Mouse (Mus musculus): ENCODE measurements around the gene Fbxo21.

Fbxo21 gene

DNA sequence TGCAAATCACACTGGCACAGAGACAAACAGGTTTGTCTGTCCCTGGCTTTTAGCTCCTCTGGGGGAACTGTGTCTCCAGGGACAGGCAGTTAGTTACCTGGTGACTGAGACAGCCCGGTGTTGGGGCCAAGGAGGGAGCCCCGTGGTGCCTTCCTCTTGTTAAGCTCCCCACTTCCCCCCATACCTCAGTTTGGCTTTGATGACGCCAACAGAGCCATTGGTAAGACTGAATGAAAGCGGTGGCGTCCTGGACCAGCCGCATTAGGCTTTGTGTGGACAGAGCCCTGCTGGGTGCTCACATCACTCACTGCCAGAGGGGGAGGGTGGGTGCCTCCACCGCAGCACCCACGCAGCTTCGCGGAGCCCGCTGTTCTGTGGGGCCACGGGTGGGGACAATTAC, 49.4 kb downstream of the Fbxo21 start:
- DNase-seq (ENCODE audit: low spot score) = no peak

DNA sequence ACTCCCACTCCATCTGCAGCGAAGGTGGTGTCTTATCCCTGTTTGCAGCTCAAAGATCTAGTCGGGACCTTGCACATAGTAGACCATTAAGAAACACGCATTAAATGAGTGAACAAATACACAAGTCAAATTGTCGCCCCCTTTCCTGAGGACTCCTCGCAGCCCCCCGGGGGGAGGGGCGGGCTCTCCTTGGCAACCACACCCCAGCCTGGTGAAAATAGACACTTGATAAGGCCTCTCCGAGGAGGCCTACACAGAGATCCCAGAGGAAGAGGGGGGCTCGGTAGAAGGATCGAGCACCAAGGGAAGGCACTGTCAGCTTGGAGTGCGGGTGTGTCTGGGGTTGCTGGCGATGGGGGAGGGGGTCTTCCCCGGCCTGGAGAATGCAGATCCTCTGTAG, 49.8 kb downstream of the Fbxo21 start:
- DNase-seq (ENCODE audit: low spot score) = peak; percentile 25

DNA sequence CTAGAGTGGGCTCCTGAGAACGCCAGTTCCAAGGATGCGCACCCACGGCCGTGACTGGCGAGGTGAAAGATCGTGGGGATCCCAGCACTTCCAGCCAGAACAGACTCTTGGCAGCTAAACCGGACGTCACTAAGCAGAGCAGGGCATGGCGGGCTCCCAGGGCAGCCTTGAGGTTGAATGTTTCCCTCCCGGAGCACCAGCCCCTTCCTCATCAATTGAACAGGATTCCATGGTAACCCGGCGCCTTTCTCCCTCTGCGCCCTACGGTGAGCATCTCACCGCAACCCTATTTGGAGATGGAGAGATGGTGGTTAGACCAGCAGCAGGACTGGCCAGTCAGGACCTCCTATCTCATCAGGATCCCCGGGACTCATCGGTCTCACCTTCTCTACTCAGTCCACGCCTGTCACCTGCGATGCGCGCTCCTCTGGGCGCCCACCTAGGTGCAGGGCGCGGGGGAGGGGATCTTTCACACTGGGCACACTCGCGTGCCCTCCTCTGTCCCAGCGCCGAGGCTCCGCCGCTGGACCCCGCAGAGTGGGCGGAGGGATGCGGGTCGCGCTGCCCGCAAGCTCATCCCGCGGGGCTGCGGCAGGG, 50.7 kb downstream of the Fbxo21 start:
- DNase-seq (ENCODE audit: low spot score) = peak; percentile 35

DNA sequence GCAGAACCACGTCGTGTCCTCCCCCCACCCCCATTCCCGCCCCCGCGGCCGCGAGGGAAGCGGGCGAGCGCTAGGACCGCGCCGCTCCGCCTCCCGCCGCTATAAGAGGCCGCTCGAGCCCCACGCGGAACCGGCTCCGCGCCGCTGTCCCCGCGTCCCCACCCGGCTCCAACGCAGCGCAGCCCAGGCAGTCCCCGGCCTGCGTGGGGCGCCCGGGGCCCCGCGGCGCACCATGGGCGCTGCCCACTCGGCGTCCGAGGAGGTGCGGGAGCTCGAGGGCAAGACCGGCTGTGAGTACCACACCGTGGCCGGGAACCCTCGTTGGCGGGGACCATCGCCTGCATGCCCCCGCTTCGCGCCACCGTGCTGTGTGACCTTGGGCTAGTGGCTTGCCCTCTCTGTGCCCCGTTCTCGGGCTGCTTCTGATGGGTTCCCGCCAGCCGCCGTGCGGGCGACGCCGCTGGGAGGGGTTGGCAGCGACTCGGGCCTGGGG, 51.2 kb downstream of the Fbxo21 start, which contains the start of gene Tesc:
Gene Tesc (plus strand): TSS at position 46 of the 493 bp plus-strand sequence.
- DNase-seq (ENCODE audit: low spot score) = peak; percentile 7

DNA sequence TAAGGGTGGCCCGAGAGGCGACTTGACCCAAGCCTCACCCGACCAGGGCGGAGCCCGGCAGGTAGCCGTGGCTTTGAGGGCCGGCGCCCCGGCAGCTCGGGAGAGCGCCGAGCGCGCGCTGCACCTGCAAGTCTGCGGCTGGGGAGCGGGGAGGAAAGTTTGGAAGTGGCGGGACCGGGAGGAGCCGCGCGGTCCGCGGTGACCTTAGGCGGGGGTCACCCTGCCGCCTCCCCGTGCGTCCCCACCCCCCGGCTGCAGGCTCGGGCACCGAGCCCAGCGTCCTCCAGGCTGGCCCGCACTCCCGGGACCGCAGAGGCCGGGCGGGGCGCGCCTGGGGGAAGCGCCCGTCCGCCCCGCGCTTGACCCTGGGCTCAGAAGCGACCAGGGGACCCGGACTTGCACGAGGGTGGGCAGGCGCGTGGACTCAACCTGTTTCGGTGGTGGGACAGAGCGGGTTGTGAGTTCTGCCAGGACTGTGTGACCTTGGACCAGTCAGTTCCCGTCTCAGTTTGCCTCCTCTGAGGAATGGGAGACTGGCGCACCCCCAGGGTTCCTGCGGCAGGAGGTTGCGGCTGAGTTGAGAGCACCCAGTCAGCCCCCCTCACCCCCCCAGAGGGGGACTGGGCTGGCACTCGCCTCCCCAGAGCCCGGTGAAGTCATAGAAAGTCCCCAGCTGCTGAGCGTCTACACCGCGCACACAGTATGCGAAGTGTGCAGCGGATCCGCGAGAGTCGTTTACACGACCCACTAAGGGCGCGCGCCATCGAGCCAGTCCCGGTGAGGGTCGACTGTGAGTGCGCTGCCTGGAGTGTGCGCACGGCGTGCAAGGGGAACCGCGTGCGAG, 51.9 kb downstream of the Fbxo21 start:
- DNase-seq (ENCODE audit: low spot score) = no peak

DNA sequence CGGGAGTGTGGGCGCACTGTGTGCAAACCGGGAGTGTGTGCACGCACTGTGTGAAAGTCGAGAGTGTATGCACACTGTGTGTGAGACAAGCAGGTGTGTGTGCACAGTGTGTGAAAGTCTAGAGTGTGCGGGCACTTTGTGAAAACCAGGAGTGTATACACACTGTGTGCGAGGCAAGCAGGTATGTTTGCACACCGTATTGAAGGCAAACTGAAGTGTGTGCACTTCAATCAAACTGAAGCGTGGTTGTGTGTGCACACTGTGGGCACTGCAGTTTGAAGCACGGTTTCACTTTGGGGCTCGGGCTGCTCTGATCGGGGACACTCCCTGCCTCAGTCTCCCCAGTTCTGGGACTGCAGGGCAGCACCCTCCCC, 52.5 kb downstream of the Fbxo21 start:
- no peak for DNase-seq (ENCODE audit: low spot score)

DNA sequence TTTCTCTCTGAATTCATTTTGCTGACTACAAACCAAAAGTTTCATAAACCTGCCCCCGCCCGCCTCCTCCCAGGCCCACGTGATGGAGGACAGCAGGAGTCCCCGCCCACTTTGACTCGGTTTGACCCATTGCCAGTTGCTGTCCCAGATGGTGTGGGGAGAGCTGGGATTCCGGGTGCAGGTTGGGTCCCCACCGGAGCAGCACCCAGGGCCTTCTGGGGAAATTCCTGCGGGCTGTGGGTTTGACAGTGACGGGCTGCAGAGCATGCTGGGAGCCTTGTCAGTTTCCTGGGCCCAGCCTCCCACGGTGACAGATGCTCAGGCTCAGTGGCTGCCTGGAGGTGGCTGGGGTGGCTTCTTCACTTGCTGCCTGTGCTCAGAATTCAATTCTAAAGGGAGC, 52.9 kb downstream of the Fbxo21 start:
- peak; percentile 39 for DNase-seq (ENCODE audit: low spot score)

DNA sequence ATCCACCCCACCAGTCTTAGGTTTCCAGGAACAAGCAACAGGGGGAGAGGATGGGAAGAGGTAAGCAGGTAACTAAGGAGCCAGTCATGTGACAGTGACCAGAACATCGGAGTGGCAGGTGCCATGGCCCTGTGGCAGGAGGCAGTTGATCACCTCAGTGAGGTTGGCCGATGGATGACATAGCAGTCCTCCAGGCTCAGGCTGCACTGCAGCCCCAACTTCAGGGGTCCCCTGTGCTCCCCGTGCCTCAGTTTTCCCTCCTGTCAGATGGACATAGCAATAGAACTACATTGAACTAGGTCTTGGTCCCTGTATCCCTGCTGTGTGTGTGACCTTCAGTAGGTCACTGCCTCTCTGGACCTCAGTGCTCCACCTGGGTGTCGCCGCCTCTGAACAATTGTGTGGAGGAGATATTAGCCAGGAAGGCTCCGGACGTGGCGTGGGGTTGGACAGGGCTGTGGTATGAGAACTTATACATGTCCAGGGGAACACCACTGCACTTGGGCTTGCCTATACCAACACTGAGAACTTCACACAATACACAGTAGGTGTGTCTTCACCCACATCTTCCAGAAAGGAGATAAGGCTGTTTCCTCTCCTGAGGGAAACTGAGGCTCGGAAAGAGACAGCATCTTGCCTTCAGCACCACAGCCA, 53.6 kb downstream of the Fbxo21 start:
- DNase-seq (ENCODE audit: low spot score) = no peak

DNA sequence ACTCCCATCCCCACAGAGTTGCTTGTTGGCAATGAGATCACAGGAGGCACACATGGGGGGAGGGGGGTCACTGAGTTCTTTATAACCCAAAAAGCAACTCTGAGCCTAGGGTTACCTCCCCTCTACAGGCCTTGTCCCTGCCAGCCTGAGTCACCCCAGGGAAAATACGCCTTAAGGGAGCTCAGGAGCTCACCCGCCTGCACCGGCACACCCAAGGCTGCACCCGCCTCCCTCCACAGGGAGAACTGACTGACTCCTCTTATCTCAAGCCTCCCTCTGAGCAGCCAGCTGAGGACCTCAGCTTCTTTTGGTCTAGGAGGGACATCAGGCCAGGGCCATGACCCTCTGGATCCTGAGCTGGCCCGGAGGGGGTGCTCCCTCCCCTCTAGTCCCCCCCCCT, 54.5 kb downstream of the Fbxo21 start:
- DNase-seq (ENCODE audit: low spot score) = no peak

DNA sequence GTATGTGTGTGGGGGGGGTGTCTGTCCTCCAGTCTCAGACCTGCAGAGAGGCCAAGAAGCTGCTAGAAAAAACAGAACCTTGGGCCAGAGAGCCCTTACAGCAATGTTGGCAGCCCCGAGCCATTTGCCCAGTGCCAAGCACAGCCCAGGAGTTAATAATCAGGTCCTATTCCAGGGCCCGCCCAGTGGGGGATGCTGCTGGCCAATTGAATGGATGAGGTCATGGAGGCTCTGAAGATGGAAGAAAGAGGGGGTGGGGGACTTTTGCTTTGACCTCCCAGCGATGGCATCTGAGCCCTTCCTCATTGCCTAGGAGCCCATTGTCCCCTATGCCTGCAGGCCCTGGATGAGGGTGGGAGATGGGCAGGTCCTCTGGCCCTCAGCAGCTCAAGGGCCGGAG, 55.0 kb downstream of the Fbxo21 start:
- no peak for DNase-seq (ENCODE audit: low spot score)

DNA sequence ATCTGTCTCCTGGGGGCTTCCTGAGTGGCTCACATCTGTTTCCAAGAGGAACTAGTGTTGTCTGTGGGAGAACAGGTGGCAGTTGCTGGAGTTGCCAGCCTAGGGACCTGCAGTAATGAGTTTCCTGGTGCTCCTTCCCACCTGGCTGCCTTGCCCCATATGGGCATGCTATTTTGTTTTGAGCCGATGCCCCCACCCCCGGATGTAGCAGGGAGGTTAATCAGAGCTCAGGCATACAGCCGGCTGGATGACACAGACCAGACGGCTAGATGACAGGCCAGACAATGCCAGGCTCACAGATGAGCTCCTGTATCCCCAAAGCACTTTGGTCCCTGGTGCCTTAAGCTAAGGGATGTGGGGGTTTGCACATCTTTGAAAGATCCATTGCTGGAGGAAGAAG, 56.8 kb downstream of the Fbxo21 start:
- no peak for DNase-seq (ENCODE audit: low spot score)

DNA sequence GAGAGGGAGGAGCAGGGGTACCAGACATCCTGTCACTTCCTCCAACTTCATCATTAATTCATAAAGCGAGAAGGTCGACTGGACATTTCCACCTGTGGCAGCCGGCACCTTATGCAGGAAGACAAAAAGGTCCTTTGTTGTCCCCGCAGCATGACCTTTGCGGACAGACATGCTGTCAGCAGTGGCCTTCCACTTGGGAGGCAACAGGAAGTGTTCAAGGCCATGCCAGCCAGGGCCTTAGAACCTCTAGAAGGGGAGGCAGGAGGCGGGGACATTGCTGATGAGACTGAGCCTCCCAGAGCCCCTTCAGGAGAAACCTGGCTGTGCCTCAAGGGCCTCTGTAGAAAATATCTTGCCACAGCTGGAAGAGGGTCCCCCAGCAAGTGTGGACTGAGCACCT, 57.2 kb downstream of the Fbxo21 start:
- DNase-seq (ENCODE audit: low spot score) = no peak

DNA sequence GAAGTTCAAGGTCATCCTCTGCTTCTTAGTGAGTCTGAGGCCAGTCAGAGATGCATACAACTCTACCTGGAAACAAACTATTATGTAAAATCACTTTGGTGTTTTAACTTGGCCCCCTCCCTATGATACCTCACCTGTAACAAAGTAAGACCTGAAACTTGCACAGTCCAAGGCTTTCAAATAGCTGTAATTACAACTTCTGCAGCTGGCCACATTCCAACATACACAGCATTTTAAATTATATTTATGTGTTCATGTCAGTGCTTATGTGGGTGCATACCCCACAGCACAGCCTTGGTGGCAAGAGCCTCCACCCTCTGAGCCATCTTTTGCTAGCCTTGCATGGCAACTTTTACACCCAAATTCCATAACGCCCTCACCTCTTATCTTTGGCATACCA, 58.1 kb downstream of the Fbxo21 start:
- DNase-seq (ENCODE audit: low spot score) = no peak

DNA sequence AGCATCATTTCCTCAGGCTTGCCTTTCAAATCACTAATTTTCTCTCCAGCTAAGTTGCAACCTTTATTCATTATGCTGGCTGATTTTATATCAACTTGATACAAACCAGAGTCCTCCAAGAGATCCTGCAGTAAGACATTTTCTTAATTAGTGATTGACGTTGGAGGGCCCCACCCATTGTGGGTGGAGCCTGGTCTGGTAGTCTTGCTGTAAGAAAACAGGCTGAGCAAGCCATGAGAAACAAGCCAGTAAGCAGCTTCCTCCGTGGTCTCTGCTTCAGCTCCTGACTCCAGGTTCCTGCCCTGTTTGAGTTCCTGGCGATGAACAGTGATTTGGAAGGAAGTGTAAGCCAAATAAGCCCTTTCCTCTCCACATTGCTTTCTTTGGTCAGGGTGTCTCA, 59.3 kb downstream of the Fbxo21 start:
- DNase-seq (ENCODE audit: low spot score) = no peak

DNA sequence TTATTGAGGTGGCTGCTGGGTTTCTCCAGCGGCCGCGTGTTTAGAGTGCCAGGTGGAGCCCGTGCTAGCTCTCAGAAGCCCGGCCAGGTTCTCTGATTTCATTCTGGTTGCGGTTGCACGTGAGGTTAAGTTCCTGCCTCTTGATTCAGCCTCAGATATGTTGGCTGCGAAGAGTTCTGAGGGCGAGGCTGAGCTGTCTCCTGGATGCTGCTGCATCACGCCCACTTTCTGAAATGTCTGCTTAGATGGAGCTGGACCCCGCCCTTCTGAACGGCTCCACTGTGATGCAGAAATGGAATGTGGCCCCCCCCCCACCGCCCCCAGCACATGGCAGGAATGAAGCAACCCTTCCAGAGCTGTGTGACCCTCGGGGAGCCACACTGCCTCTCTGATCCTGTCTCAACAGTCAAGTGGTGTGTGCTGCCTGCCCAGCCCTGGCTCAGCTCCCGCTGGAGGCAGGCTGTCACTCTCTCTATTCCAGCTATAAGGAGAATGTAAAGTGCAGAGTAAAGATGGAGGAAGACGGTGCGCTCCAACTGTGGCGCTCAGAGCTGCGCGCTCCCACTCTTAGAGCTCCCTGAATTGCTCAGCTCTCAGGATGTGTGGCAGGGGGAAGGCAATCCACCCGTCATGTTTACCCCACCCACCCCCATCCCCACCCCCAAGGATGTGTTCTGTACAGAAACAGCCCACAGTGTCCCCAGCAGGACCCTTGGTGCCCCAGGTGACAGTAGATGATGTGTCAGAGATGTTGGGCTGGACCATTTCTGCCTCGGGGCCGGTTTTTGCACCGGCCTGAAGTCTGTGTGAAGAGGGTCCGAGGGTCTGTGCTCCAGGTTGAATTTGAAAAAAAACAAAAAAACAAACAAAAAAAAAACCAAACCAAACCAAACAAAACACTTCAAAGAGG, 60.6 kb downstream of the Fbxo21 start:
- DNase-seq (ENCODE audit: low spot score) = no peak

DNA sequence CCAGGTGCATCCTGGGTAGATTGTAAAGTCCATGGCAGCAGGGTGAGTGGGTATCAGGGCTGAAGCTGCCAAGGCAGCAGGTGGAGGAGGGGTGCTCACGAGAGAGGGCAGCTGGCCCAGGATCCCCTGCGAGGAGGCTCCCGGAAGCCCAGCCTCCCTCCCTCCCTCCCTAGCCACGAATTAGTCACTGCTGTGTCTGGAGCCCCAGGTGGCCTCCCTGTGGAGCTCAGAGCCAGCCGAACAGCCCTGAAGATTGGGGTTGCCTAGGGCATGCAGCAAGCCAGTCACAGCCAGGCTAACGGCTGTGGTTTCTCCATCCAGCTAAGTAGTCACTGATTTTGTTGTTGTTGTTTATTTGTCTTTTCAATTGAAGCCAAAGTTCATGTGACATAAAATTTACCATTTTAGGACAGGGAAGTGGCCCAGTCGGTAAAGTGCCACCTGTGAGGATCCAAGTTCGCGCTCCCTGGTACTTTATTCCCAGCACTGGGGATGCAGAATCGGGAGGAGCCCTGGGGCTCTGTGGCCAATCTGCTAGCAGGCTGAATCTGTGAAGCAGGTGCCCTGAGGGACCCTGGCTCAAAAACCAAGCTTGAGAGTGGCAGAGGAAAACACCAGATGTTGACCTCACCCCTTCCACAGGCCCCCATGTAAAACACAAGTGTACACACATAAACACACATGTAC, 61.4 kb downstream of the Fbxo21 start:
- peak; percentile 55 for DNase-seq (ENCODE audit: low spot score)

DNA sequence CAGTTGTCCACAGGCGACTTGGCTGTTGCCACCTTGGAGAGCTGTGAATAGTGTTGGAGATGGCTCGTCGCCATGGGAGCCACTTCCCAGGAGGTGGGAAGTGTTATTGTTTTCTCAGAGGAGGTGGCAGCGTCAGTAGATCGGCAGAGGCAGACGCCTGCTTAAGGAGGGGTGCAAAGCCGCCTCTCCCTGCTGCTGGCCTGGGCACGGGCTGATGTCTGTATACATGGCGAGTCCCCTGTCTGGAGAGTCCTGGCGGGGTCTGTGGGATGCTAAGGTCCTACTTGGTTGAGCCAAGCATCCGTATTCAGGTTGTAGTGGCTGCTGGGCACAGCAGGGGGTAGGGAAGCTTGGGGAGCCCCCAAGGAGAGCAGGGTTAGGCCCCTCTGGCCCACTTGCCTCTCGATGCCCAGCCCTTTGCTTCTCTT, 62.7 kb downstream of the Fbxo21 start:
- DNase-seq (ENCODE audit: low spot score) = no peak

DNA sequence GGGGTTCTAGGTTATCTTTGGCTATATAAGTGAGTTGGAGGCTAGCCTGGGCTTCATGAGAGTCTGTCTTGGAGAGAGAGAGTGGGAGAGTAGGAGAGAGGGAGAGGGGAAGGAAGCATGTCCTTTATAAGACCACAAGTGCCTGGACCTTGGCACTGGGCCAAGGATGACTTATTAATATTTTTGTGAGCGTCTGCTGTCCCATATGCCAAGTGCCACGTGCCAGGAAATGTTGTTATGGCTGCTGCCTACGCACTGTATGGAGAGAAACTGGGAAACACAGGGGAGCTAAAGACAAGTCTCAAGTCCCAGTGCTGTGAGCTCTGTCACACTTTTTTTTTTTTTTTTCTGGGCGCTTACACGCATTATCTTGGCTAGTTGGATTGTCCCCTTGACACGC, 66.1 kb downstream of the Fbxo21 start:
- DNase-seq (ENCODE audit: low spot score) = no peak

DNA sequence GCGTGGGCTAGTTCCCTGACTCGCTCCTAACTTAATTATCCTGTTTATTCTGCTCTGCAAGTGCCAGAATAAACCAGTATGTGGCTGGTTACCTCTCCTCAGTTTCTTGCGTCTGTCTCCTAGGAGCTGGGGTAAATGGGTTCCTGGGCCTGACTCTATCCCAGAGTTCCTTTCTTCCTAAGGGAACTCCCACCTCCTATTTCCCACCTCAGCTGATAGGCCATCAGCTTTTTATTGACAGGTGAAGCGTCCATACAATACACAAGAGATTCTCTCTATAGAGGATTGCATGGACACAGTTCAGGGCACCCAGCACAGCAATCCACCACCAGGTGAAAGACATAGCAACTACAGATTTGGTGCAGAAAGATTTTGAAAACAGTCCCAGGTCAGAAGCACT, 67.2 kb downstream of the Fbxo21 start:
- no peak for DNase-seq (ENCODE audit: low spot score)

DNA sequence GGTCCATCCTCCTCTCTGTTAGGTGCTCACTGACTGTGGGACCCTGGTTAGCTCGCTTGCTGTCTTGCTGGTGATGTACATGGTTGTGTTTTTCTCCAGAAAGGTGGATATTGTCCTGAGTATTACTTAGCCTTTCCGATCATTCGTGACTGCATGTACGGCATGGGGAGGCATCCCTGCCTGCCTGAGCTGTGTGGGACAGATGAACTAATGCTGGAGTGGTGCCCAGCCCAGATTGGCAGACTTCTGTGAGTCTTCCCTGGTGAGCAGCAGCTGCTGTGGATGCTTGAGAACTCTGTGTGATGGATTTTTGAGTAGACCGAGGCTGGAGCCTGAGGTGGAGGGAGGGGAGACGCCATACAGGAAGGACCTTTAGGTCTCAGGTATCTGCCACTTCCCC, 68.4 kb downstream of the Fbxo21 start:
- DNase-seq (ENCODE audit: low spot score) = no peak

DNA sequence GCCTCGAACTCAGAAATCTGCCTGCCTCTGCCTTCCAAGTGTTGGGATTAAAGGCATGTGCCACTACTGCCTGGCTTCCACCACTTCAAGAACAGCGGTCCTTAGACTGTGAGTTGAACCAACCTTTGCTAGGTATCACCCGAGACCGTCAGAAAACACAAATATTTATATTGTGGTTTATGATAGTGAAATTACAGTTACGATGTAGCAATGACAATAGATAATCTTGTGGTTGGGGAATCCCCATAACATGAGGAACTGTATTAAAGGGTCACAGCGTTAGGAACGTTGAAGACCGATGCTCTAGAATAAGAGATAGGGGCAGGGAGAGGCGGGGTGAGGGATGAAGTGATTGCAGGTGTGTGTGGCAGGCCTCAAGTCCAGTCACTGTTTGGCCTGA, 68.9 kb downstream of the Fbxo21 start:
- DNase-seq (ENCODE audit: low spot score) = no peak
